Mouse (Mus musculus) liver, embryonic 13.5 days (tissue): ENCODE results near the gene Aaed1. TPM values are rescaled to one million over a fixed set of nuclear protein-coding genes. Genes with fewer than 3 reads are reported as not detected.

Source experiments
- ATAC-seq: fragments of 200-750 bp; cut with Nextera tagmentation; 2 replicates; pipeline ENCODE4 v1.8.0; 2017; ENCODE audit warnings: low read depth, mild to moderate bottlenecking, moderate number of reproducible peaks, moderate library complexity
- DNase-seq: peaks from one replicate; pipeline ENCODE4 v3.0.0; 2022
- H3K27ac ChIP-seq: fragments of 300-500 bp; sonication (generic); 2 replicates; pipeline ENCODE4 v1.5.1; 2015; ENCODE audit warnings: moderate library complexity, mild to moderate bottlenecking, inconsistent platforms
- H3K27me3 ChIP-seq: fragments of 300-500 bp; sonication (generic); 2 replicates; pipeline ENCODE4 v1.6.1; 2015; ENCODE audit warnings: mild to moderate bottlenecking, inconsistent platforms
- H3K36me3 ChIP-seq: fragments of 300-500 bp; sonication (generic); 2 replicates; pipeline ENCODE4 v1.6.1; 2015; ENCODE audit warnings: mild to moderate bottlenecking, inconsistent platforms
- H3K4me1 ChIP-seq: fragments of 300-500 bp; sonication (generic); replicated peaks from 2 replicates; pipeline ENCODE4 v1.6.1; 2015; ENCODE audit warnings: inconsistent platforms
- H3K4me2 ChIP-seq: fragments of 300-500 bp; sonication (generic); 2 replicates; pipeline ENCODE4 v1.6.1; 2015; ENCODE audit warnings: inconsistent platforms, mild to moderate bottlenecking, moderate library complexity
- H3K4me3 ChIP-seq: fragments of 300-500 bp; sonication (generic); replicated peaks from 2 replicates; pipeline ENCODE4 v1.5.1; 2015; ENCODE audit warnings: mild to moderate bottlenecking, inconsistent platforms
- H3K9ac ChIP-seq: fragments of 300-500 bp; sonication (generic); 2 replicates; pipeline ENCODE4 v1.6.1; 2015; ENCODE audit warnings: mild to moderate bottlenecking, inconsistent platforms
- H3K9me3 ChIP-seq: fragments of 300-500 bp; sonication (generic); replicated peaks from 2 replicates; pipeline ENCODE4 v1.6.1; 2016; ENCODE audit warnings: inconsistent platforms
- WGBS: fragments of 180-500 bp; shearing (Covaris S2); methylation state at CpG from one replicate; pipeline ENCODE4 v1.1.7; 2015; ENCODE audit not compliant: insufficient replicate concordance; 5-methylcytosine and 5-hydroxymethylcytosine counted together
- polyA plus RNA-seq: library from polyadenylated mRNA; unstranded; fragments of >200 nt; fragmentation: Nextera tagmentation; extraction: Ambion mirVana; gene quantifications from 2 replicates; pipeline ENCODE4 v1.2.1, GENCODE M21; 2015

Aaed1 gene
- polyA plus RNA-seq, 1 experiment from 2014 or later = 21.6 TPM

DNA sequence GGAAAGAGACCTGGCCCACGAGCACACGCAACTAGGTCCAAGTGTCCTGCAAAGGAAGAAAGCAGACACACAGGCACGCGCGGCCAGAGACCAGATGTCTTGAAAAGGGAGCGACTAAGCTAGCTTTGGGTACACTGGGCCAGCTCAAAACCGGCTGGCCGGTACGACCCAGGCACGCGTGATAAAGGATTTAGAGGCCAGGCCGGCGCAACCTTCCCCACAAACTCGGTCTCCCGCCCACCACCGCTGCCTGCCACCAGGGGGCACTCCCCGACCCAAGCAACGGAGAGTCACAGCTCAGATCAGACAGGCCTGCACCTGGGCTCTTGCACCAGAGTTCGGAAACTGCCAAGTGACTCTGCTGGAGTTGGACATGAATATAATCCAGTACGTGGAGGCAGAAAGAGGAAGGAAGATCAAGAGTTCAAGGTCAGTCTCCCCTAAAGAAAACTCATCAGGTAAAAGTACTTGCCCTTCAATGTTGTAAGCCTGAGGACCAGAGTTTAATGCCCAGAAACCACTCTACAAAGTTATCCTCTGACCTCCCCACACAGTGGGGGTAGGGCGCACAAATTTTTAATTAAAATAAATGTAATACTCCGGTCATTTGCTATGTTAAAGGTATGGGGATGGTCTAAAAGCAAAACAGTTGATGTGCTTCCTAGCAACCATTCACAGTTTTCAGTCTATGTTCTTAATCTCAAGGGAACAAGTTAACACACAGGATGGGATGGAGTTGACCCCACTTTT lies 63.6 kb downstream of the Aaed1 start:
- no peaks in the 10 kb centered on the region for H3K9me3 ChIP-seq
- peak; percentile 85 for ATAC-seq
- peak; percentile 80 for DNase-seq
- H3K27ac ChIP-seq = peak overlapping the region; percentile 79
- peak overlapping the region; percentile 82 for H3K9ac ChIP-seq
- 6% methylated on average over 22 of the region's 22 CpGs for WGBS
- peak overlapping the region; percentile 75 for H3K4me3 ChIP-seq
- H3K4me1 ChIP-seq = peaks cover 38% of the 10 kb centered on the region
- no peaks in the 10 kb centered on the region for H3K27me3 ChIP-seq
- no peaks in the 10 kb centered on the region for H3K36me3 ChIP-seq
- peak overlapping the region; percentile 97 for H3K4me2 ChIP-seq

GRCm38 (mm10) chr13:64248161-64248774 lies 64.2 kb downstream of the Aaed1 start:
- 1% methylated on average over 24 of the region's 24 CpGs for WGBS
- ATAC-seq (peak; percentile 94), DNase-seq (peak; percentile 62)
- Histone ChIP-seq H3K4me3 (peak overlapping the region; percentile 75), H3K9me3 (no peaks in the 10 kb centered on the region), H3K4me1 (peaks cover 38% of the 10 kb centered on the region), H3K9ac (peak overlapping the region; percentile 82), H3K4me2 (peak overlapping the region; percentile 97), H3K36me3 (no peaks in the 10 kb centered on the region), H3K27me3 (no peaks in the 10 kb centered on the region), H3K27ac (peak overlapping the region; percentile 79)

DNA sequence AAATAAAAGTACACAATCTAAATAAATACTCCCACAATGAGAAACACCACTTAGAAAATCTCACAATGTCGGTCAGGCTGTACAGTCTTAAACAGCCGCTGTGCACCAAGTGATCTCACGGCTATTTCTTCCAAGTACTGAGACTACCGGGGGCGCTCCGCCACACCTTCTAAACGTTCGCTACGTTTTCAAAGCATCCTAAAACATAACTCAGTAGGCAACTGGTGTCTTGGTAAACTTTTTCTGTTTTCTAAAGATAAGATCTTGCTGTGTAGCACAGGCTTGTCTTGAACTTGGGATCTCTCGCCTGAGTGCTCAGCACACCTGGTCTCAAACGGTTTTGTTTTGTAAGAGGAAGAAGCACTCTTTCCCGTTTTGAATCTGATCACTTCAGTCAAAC lies 66.4 kb downstream of the Aaed1 start:
- H3K9me3 ChIP-seq = no peaks in the 10 kb centered on the region
- no peak overlapping the region for H3K4me3 ChIP-seq
- DNase-seq (no peak), ATAC-seq (no peak)
- 79% methylated on average over 12 of the region's 12 CpGs for WGBS
- H3K27ac ChIP-seq = no peak overlapping the region
- no peaks in the 10 kb centered on the region; the same call in 1 of the 2 replicates for H3K36me3 ChIP-seq
- H3K4me1 ChIP-seq = peaks cover 28% of the 10 kb centered on the region
- no peaks in the 10 kb centered on the region for H3K27me3 ChIP-seq
- no peak overlapping the region for H3K4me2 ChIP-seq
- no peak overlapping the region for H3K9ac ChIP-seq

DNA sequence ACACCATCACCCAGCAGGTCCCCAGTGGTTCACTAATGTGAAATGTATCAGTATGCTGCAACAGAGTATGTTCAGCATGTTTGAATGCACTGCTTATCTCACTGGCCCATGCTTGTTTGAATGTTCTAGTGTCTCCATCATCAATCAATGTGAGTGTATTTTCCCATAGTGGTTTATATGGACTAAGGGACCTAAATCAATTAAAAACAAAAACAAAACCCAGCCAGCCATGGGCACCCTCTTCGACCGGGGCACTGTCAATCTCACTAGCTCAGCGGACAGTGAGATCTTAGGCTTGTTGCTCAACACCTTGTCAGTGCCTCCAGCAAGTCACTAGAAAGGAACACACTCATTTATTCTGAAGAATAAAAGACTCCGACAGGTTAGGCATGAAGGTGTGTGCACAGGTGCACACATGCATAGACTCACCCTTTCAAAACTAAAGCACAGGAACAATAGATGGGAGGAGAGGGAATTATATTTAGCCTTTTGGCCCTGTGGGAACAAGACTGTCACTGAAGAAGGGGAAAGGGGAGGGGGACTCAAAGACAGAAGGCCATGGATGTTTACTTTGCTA lies 67.7 kb downstream of the Aaed1 start:
- DNase-seq = no peak
- Histone ChIP-seq H3K9me3 (no peaks in the 10 kb centered on the region), H3K9ac (no peak overlapping the region), H3K27ac (no peak overlapping the region), H3K27me3 (no peaks in the 10 kb centered on the region), H3K4me2 (no peak overlapping the region), H3K4me3 (no peak overlapping the region), H3K36me3 (no peaks in the 10 kb centered on the region; the same call in 1 of the 2 replicates), H3K4me1 (peaks cover 34% of the 10 kb centered on the region)
- no peak for ATAC-seq
- WGBS = 73% methylated on average over 4 of the region's 4 CpGs

- Histone ChIP-seq H3K27me3 (no peaks in the 10 kb centered on the region), H3K4me3 (no peak overlapping the region), H3K27ac (no peak overlapping the region), H3K4me1 (peaks cover 24% of the 10 kb centered on the region), H3K9ac (no peak overlapping the region), H3K4me2 (no peak overlapping the region), H3K9me3 (no peaks in the 10 kb centered on the region), H3K36me3 (no peaks in the 10 kb centered on the region; the same call in 1 of the 2 replicates)
- DNase-seq (no peak), ATAC-seq (peak; percentile 31; the same call in 1 of the 2 replicates)
Measured at GRCm38 (mm10) chr13:64242721-64243120, 69.8 kb downstream of the Aaed1 start.

DNA sequence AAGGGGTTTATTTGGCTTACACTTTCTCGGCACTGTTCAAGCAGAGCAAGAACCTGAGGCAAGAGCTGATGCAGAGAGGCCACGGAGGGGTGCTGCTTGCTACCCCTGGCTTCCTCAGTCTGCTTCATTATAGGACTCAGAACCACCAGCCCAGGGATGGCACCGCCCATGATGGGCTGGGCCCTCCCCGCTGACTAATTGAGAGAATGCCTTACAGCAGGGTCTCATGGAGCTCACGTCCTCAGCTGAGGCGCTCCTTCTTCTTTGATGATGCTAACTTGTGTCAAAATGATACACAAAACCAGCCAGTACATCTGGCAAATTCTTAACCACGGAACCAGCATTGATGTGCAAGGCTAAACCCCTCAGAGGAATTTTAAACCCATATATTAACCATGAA lies 71.9 kb downstream of the Aaed1 start:
- Histone ChIP-seq H3K4me1 (peaks cover 43% of the 10 kb centered on the region), H3K36me3 (no peaks in the 10 kb centered on the region; the same call in 1 of the 2 replicates), H3K9ac (no peak overlapping the region), H3K9me3 (no peaks in the 10 kb centered on the region), H3K4me3 (no peak overlapping the region), H3K4me2 (no peak overlapping the region), H3K27ac (no peak overlapping the region), H3K27me3 (no peaks in the 10 kb centered on the region)
- ATAC-seq (no peak), DNase-seq (no peak)
- 65% methylated on average over 7 of the region's 7 CpGs for WGBS

DNA sequence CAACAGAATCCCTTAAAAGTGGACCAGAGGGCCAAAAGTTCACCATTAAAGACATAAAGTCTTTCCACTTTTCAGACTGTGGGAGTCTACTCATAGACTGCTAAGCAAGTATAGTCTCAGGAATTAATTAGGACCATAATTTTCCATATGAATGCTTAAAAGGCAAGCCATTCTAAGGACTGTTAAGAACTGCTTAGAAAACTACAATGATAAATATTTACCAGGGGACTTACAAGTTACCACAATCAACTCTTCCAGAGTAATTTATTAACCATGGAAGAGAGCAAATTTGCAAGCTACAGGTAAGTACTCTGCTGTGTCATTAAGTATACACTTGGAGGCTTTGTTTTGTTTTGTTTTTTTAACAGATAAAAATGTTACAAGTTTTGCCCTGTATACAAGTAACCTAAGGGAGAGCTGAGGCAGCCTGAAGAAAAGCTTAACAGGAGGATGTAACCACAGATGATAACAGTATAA lies 74.8 kb downstream of the Aaed1 start:
- peak overlapping the region; percentile 35 for H3K27ac ChIP-seq

GRCm38 (mm10) chr13:64237000-64237680 lies 75.4 kb downstream of the Aaed1 start:
- ATAC-seq (peak; percentile 75), DNase-seq (peak; percentile 46)
- Histone ChIP-seq H3K4me1 (peaks cover 46% of the 10 kb centered on the region), H3K4me3 (no peak overlapping the region), H3K27ac (peak overlapping the region; percentile 35), H3K4me2 (no peak overlapping the region), H3K36me3 (no peaks in the 10 kb centered on the region; the same call in 1 of the 2 replicates), H3K9me3 (no peaks in the 10 kb centered on the region), H3K27me3 (no peaks in the 10 kb centered on the region), H3K9ac (no peak overlapping the region)
- WGBS = 26% methylated on average over 4 of the region's 4 CpGs

More for the DNA sequence above, 74.8 kb downstream of the Aaed1 start:
- Histone ChIP-seq H3K9ac (no peak overlapping the region), H3K4me1 (peaks cover 48% of the 10 kb centered on the region), H3K4me2 (no peak overlapping the region), H3K4me3 (no peak overlapping the region), H3K27me3 (no peaks in the 10 kb centered on the region), H3K9me3 (no peaks in the 10 kb centered on the region), H3K36me3 (no peaks in the 10 kb centered on the region; the same call in 1 of the 2 replicates)
- no peak for ATAC-seq
- DNase-seq = no peak

GRCm38 (mm10) chr13:64235777-64236176 lies 76.7 kb downstream of the Aaed1 start:
- Histone ChIP-seq H3K4me1 (peaks cover 45% of the 10 kb centered on the region), H3K36me3 (no peaks in the 10 kb centered on the region), H3K4me2 (no peak overlapping the region), H3K9ac (no peak overlapping the region), H3K27ac (no peak overlapping the region), H3K9me3 (no peaks in the 10 kb centered on the region), H3K4me3 (no peak overlapping the region), H3K27me3 (no peaks in the 10 kb centered on the region)
- no peak for ATAC-seq
- 39% methylated on average over 3 of the region's 3 CpGs for WGBS
- DNase-seq = no peak

GRCm38 (mm10) chr13:64235062-64235715 lies 77.3 kb downstream of the Aaed1 start:
- ATAC-seq (no peak), DNase-seq (no peak)
- H3K36me3 ChIP-seq = no peaks in the 10 kb centered on the region
- H3K4me3 ChIP-seq = no peak overlapping the region
- no peaks in the 10 kb centered on the region for H3K9me3 ChIP-seq
- WGBS = 71% methylated on average over 4 of the region's 4 CpGs
- H3K27ac ChIP-seq = no peak overlapping the region
- H3K4me1 ChIP-seq = peaks cover 39% of the 10 kb centered on the region
- H3K27me3 ChIP-seq = no peaks in the 10 kb centered on the region
- no peak overlapping the region for H3K4me2 ChIP-seq
- H3K9ac ChIP-seq = no peak overlapping the region

DNA sequence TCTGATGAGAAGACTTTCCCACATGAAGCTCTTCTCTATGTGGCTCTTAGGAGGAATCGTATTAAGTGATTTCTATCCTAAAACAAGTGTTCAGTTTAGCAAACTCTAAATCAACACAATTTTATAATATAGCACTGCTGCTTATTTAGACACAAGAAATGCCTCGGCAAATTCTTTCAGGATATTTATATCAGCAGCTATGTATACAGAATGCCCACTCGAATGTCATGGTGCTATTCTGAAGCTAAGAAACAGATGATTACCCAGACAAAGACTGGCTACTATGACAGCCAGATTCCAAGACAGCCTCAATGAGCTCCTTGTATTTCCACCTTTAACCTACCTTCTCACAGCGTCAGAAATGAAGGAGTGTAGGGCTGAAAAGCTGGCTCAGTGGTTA lies 79.4 kb downstream of the Aaed1 start:
- Histone ChIP-seq H3K4me2 (no peak overlapping the region), H3K27me3 (no peaks in the 10 kb centered on the region), H3K36me3 (no peaks in the 10 kb centered on the region), H3K27ac (no peak overlapping the region), H3K9me3 (no peaks in the 10 kb centered on the region), H3K4me1 (peaks cover 32% of the 10 kb centered on the region), H3K4me3 (no peak overlapping the region), H3K9ac (no peak overlapping the region)
- DNase-seq = no peak
- ATAC-seq = no peak
- 69% methylated on average over 4 of the region's 4 CpGs for WGBS
